Mouse (Mus musculus) left cerebral cortex, adult 9 months (tissue): ENCODE measurements at regions not wholly inside any gene's neighbourhood (a gene's known extent, or its start where the extent isn't known, plus 50 kb on each side); places are given as distances from the start of the nearest gene placed in this dataset.
"Not testable (repeated sequence)": the region's sequence is repeated elsewhere in the genome, so short reads cannot be mapped to it uniquely, and the experiment has no call there.

ENCODE experiments used
- DNase-seq, 2 experiments: peaks; one replicate each; pipeline ENCODE4 v3.0.0; 2022; ENCODE audit warnings: low spot score in 2 of 2

GRCm38 (mm10) chr10:117449416-117450239, 69.8 kb upstream of the Cpsf6 start:
- no peak for DNase-seq

DNA sequence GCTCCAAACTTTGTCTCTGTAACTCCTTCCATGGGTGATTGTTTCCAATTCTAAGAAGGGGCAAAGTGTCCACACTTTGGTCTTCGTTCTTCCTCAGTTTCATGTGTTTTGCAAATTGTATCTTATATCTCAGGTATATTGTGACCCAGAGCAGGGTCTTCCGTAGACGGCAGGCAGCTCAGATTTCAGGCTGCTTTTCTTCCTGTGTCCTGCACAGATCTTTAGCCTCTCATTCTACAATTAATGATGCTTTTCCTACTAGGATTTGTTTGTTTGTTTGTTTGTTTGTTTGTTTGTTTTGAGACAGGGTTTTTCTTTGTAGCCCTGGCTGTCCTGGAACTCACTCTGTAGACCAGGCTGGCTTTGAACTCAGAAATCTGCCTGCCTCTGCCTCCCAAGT, 69.0 kb upstream of the Cpsf6 start:
- not testable (repeated sequence) for DNase-seq

DNA sequence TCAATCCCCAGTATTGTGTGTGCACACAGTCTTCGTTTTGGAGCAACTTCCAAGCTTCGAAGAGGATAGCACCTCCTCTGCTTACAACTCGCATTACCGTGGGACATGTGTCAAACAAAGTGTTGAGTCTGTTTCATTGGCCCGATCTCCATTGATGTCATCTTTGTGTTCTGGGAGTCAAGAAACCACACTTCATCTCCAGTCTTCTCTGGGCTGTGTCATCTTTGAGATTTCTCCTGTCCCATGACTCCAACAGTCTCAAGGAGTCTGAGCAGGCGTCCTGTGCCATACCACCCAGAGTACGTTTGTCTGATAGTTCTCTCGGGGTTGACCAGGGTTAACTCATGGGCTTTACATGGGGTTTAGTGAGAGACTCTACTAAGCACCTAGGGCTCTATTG, 67.8 kb upstream of the Cpsf6 start:
- no peak for DNase-seq

DNA sequence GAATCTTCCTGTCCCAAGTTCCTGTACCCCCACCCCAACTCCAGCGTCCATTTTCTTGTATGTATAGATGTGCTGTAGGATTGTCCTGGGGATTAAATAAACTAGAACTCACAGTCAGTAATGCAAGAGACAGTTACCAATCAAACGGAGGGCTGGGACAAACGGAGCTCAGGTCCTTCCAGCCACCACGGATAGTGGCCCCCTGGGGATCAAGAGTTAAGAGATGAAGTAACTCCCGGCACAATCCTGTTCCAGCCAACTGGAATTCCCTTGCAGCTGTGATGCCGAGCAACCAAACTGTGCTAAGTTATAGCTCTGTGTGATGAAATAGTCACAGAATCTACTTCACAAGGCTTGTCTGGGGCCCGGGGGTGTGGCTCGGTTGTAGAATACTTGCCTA, 67.4 kb upstream of the Cpsf6 start:
- DNase-seq: no peak

DNA sequence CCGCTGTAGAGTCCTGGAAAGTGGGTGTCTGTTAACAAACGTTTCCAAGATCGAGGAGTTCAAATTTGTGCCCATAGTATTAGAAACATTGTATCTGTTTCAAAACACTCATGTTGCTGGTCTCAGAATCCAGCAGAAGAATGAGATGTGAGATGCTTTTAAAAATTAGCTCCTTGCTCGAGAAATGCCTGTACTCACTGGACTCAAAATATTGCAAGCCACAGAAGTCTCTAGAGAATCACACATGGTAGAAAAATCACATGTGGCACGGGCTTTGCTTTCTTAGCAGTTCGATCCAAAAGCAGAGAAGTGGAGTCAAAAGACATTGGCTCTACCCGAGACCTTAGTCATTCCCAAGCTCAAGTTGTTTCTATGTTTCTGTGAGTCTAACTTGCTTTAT, 67.0 kb upstream of the Cpsf6 start:
- DNase-seq: no peak

- peak in 1 of 2 experiments; percentile 22 for DNase-seq
These were observed 66.1 kb upstream of the Cpsf6 start for GRCm38 (mm10) chr10:117445801-117446490.

- DNase-seq: no peak
These were observed 65.5 kb upstream of the Cpsf6 start for GRCm38 (mm10) chr10:117445181-117445790.

GRCm38 (mm10) chr10:117444761-117445160, 64.9 kb upstream of the Cpsf6 start:
- no peak for DNase-seq

DNA sequence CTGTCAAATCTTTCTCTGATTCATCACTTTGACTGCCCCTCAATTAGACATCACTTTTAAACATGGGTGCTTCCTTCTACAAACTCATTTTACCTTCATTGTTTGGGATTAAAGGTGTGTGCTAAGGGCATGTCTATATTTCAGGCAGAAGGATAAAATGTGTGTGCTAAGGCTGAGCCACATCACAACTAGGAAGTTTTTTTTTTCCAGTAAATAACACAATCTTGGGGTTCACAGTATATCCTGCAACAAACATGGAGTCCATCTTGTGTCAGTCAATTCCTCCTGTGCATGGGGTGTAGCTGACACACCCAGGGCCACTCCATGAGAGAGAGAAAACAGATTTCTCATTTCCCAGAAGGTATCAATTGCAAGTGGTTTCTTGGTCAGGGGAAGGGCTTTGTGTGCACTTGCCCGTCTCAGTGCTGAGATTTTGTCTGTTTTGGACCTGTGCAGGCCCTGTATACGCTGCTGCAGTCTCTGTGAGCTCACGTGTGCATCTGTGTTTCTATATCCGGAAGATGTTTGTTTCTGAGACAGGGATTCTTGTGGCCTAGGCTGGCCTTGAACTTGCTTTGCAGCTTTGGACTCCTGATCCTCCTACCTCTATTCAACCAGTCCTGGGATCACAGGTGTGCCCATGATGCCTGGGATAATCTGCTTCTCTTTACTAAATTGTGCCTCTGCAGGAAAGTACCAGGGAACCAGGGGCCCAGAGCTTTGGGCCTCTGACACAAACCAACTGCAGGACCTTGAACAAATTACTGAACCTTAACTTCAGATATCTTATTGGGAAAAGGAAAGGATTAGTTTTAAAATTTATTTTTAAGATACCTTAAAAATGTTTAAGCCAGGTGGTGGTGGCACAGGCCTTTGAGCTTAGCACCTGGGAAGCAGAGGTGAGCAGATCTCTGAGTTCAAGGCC, 63.9 kb upstream of the Cpsf6 start:
- DNase-seq: no peak

DNA sequence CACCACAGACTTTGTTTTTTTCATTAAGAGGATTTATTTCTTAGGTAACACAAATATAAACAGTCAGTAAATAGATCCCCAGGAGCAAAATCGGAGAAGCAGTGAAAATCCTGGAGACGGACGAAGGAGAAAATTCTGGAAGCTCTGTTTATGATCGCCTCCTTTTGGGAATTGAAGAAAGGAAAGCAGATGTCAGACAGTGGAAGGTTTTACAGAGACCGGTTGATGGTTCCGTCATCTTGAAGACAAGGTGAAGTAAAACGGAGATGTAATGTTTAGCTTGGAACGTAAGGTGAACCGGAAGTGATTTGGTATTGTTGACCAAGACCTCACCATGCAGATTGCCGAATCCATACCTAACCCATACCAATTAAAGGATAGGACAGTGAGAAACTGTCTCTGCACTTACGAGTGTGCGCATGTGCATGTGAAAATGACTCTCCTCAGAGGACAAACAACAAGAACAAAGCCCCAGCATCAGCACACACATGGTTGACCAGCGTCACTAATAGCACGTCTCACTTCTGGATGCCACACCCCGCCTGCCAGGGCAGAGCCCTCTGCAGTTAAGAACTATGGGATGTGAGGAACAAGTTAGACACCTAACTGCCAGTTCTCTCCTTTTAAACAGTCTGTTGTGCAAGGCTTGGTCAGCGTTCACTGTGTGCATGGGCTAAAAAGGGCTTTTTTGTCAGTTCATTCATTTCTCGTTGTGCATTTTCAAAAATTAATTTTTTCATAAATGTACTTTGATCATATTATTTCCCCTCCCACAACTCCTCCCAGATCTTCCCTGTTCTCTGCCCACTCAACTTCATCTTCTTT, 62.4 kb upstream of the Cpsf6 start:
- no peak for DNase-seq

DNA sequence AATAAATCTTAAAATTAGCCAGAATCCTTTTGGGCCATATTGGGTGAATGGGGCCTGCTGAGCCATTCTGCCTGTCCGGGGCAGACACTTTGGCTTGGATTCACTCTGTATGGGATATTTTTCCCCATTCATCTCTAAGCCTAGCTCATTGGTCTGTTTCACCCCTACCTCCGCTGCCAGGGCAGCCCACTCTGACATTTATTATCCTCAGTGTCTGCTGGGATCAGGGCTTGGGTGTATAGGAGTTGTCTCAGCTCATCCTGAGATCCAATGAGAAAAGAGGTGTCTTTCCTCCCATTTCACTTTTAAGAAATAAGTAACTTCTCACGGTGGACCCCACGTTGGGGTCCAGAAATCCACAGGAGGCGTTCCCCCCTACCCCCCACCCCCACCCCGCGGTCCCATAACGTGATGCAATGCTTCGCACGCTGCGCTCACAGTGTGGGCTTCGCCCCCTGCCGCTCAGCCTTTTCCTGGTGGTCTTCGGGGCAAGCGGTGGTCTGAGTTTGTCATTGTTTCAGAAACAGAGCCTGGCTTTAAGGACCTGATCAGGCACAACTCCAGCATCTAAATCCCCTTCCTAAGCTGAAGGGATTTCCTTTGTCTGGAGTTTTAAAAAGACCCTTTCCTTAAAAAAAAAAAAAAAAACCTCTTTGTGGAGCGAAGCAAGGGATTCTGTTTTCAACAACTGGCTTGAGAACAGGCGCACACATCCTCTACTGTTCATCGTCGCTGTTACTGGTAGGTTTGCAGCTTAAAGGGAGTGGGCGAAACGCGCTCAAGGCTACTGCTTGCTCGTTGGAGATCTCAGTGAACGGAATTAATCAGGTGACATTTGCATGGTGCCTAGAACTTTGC, 61.5 kb upstream of the Cpsf6 start:
- no peak for DNase-seq

DNA sequence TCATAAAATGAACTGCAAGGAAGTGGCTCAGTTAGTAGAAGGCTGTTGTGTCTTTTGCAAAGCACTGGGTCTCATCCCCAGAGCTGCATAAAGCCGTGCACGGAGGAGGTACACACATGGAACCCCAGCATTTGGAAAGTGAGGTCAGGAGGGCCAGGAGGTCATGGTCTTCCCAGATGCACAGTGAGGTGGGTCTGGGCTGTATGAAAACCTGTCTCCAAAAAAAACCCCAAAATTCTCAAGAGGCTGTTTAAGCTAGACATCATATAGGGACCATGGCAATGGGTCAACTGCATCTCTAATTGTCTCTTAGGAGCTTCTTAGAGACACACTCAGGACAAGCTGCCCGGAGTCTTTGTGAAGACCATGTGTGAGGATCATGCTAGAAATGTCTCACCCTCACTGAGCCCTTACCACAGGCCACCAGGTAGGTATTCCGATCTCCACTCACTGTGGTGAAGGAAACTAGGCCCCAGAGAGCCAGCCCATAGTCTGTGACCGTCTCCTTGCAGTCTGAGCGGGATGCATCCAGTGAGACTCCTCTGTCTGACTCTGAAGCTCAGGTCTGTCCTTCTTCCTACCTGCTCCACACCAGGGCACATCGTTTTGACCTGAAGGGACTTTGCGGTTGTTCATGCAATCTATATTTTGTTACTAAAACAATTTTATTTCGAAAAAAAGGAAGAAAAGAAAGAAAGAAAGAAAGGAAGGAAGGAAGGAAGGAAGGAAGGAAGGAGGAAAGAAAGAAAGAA, 60.6 kb upstream of the Cpsf6 start:
- no peak for DNase-seq

DNA sequence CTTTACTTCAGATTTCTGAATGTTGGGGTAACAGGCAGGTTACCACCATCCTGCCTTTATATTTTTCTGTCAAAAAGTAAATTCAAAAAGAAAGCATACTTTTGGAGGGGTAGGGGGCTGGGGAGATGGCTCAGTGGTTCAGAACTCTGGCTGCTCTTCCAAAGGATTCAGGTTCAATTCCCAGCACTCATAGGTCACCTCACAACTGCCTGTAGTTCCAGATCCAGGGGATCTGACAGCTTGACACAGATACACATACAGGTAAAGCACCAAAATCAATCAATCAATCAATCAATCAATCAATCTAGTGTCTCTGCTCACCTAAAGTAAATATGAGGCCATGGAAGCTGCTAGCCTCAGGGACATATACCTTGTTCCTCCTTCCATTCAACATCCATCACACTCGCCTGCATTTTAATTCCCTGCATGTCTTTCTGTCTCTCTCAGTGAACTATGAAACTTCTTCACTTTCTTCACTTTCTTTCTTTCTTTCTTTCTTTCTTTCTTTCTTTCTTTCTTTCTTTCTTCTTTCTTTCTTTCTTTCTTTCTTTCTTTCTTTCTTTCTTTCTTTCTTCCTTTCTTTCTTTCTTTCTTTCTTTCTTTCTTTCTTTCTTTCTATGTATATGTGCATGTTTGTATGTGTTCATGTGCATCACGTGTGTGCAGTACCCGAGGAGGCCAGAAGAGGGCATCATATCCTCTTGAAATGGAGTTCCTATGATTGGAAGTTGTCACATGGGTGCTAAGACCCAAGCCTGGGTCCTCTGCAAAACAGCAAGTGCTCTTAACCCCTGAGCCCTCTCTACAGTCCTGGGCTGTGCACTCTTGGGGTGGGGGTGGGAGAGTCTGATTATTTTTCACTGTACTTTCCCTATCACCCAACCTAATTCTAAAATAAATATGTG, 59.6 kb upstream of the Cpsf6 start:
- no peak for DNase-seq

- no peak for DNase-seq
These were observed 58.9 kb upstream of the Cpsf6 start for GRCm38 (mm10) chr10:117438614-117439193.

DNA sequence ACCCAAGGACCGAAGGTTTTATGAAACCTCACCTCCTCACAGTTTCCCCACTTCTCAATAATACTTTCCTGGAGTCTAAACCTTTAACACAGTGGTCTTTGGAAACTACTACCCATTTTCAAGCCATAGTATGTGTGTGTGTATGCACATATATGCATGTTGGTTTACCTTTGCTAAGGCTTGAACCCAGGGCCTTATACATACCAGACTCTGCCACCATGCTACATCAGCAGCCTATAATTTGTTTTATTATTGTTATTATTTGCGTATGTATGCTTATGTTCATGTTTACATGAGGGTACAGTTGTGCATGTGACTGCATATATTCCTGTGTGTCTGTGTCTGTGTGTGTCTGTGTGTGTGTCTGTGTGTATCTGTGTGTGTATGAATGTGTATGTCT, 58.2 kb upstream of the Cpsf6 start:
- DNase-seq: no peak

GRCm38 (mm10) chr10:117436875-117437715, 57.3 kb upstream of the Cpsf6 start:
- peak in 1 of 2 experiments; percentile 44 for DNase-seq
